Mouse (Mus musculus) bone marrow, adult 2 months (tissue): ENCODE results near the gene Cd82.

Experiments used
- CTCF ChIP-seq: fragments of 200-500 bp; IDR thresholded peaks from 2 replicates; pipeline ENCODE4 v1.5.1; 2011; ENCODE audit warnings: low read length, control low read depth; ENCODE audit not compliant: control insufficient read depth, insufficient read depth
- POLR2A ChIP-seq: fragments of 200-500 bp; IDR thresholded peaks from 2 replicates; pipeline ENCODE4 v1.6.1; 2011; ENCODE audit warnings: low read depth, mild to moderate bottlenecking, control low read depth, low read length, borderline replicate concordance; ENCODE audit not compliant: control insufficient read depth

DNA sequence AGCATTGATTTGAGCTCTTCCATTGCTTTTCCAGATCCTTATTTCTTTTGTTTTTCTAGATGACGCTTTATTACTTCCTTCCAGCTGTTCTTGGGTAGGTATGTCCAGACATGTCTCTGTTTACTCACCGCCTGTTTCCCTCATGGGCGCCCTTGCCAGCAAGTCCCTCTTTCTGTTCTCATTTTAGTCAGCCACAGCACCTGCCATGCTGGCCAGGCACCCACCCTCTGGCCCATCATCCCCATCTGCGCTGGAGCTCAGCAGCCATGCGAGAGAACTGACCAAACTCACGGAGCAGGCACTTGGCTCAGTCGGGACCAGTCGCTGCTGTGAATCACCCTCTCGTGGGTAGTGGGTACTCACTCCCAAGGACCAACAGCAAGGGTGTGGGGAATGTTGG, 11.0 kb upstream of the Cd82 start:
- TF ChIP-seq CTCF (no peak), POLR2A (no peak)
